Mouse (Mus musculus): ENCODE measurements around the gene 4930522H14Rik. TPM values are rescaled to one million over a fixed set of nuclear protein-coding genes. Genes with fewer than 3 reads are reported as not detected.

4930522H14Rik gene
- total RNA-seq (2022): not detected

- DNase-seq: no peak
Measured at GRCm38 (mm10) chr4:109531111-109531510, at the start of gene 4930522H14Rik. Gene 4930522H14Rik (minus strand): TSS chr4:109531297.

GRCm38 (mm10) chr4:109578356-109578755, 47.3 kb upstream of the 4930522H14Rik start:
- no peak for DNase-seq

- DNase-seq: no peak
Measured at GRCm38 (mm10) chr4:109576933-109577332, 45.8 kb upstream of the 4930522H14Rik start.

GRCm38 (mm10) chr4:109574845-109575244, 43.7 kb upstream of the 4930522H14Rik start:
- DNase-seq: peak; percentile 7

- DNase-seq: peak; percentile 24
Measured at GRCm38 (mm10) chr4:109574331-109574730, 43.2 kb upstream of the 4930522H14Rik start.

- DNase-seq: no peak
Measured at GRCm38 (mm10) chr4:109572632-109573031, 41.5 kb upstream of the 4930522H14Rik start.

GRCm38 (mm10) chr4:109569421-109569820, 38.3 kb upstream of the 4930522H14Rik start:
- no peak for DNase-seq

GRCm38 (mm10) chr4:109568959-109569358, 37.9 kb upstream of the 4930522H14Rik start:
- no peak for DNase-seq

- no peak for DNase-seq
Measured at GRCm38 (mm10) chr4:109564711-109565110, 33.6 kb upstream of the 4930522H14Rik start.

GRCm38 (mm10) chr4:109550338-109551150, 19.4 kb upstream of the 4930522H14Rik start:
- no peak for DNase-seq

GRCm38 (mm10) chr4:109547306-109547705, 16.2 kb upstream of the 4930522H14Rik start:
- no peak for DNase-seq

- no peak for DNase-seq
Measured at GRCm38 (mm10) chr4:109546538-109546937, 15.4 kb upstream of the 4930522H14Rik start.

GRCm38 (mm10) chr4:109530245-109530816, 766 bp downstream of the 4930522H14Rik start:
- no peak for DNase-seq

- DNase-seq: peak; percentile 42
Measured at GRCm38 (mm10) chr4:109504885-109505284, 26.2 kb downstream of the 4930522H14Rik start.

GRCm38 (mm10) chr4:109498476-109498875, 32.6 kb downstream of the 4930522H14Rik start:
- DNase-seq: no peak

- DNase-seq: no peak
Measured at GRCm38 (mm10) chr4:109493581-109493980, 37.5 kb downstream of the 4930522H14Rik start.

- no peak for DNase-seq
Measured at GRCm38 (mm10) chr4:109488812-109489211, 42.3 kb downstream of the 4930522H14Rik start.

GRCm38 (mm10) chr4:109484621-109485020, 46.5 kb downstream of the 4930522H14Rik start, which contains the start of gene Rnf11:
Gene Rnf11 (minus strand): TSS chr4:109484728.
- DNase-seq: peak; percentile 38

- DNase-seq: peak; percentile 56
Measured at GRCm38 (mm10) chr4:109482701-109483100, 48.4 kb downstream of the 4930522H14Rik start.

GRCm38 (mm10) chr4:109481424-109481823, 49.7 kb downstream of the 4930522H14Rik start:
- DNase-seq: peak; percentile 75

GRCm38 (mm10) chr4:109477454-109477853, 53.6 kb downstream of the 4930522H14Rik start:
- DNase-seq: no peak

GRCm38 (mm10) chr4:109476554-109477014, 54.5 kb downstream of the 4930522H14Rik start:
- DNase-seq: peak; percentile 87

Measured in adrenal gland, adult 8-10 months (tissue).